Mouse (Mus musculus) stomach, embryonic 14.5 days (tissue): ENCODE data around the gene Dlx2. TPM values are rescaled to one million over a fixed set of nuclear protein-coding genes. Genes with fewer than 3 reads are reported as not detected.
A peak's percentile ranks its signal among the peaks of the same experiment; 100 is the strongest.

ENCODE experiments used
- ATAC-seq: fragments of 200-750 bp; cut with Nextera tagmentation; 2 replicates; pipeline ENCODE4 v1.8.0; 2017; ENCODE audit warnings: low read depth, moderate TSS enrichment; ENCODE audit not compliant: insufficient number of reproducible peaks, insufficient read depth, low FRiP score
- H3K27ac ChIP-seq: fragments of 300-500 bp; sonication (generic); 2 replicates; pipeline ENCODE4 v1.5.1; 2014; ENCODE audit warnings: mild to moderate bottlenecking, low read length, moderate library complexity, mixed read lengths
- H3K27me3 ChIP-seq: fragments of 300-500 bp; sonication (generic); 2 replicates; pipeline ENCODE4 v1.6.1; 2014; ENCODE audit warnings: low read length, control low read depth, mixed read lengths; ENCODE audit not compliant: control insufficient read depth, insufficient read depth
- H3K36me3 ChIP-seq: fragments of 300-500 bp; sonication (generic); 2 replicates; pipeline ENCODE4 v1.6.1; 2014; ENCODE audit warnings: mild to moderate bottlenecking, control low read depth, low read length, moderate library complexity, mixed read lengths; ENCODE audit not compliant: control insufficient read depth, insufficient read depth
- H3K4me1 ChIP-seq: fragments of 300-500 bp; sonication (generic); 2 replicates; pipeline ENCODE4 v1.6.1; 2014; ENCODE audit warnings: low read length, control low read depth, mixed read lengths; ENCODE audit not compliant: control insufficient read depth, insufficient read depth
- H3K4me2 ChIP-seq: fragments of 300-500 bp; sonication (generic); replicated peaks from 2 replicates; pipeline ENCODE4 v1.6.1; 2014; ENCODE audit warnings: low read depth, low read length, control low read depth
- H3K4me3 ChIP-seq: fragments of 300-500 bp; sonication (generic); 2 replicates; pipeline ENCODE4 v1.5.1; 2014; ENCODE audit warnings: low read depth, low read length, control low read depth
- H3K9ac ChIP-seq: fragments of 300-500 bp; sonication (generic); replicated peaks from 2 replicates; pipeline ENCODE4 v1.6.1; 2014; ENCODE audit warnings: low read depth, mild to moderate bottlenecking, control low read depth, low read length, moderate library complexity, mixed read lengths
- H3K9me3 ChIP-seq: fragments of 300-500 bp; sonication (generic); 2 replicates; pipeline ENCODE4 v1.6.1; 2016; ENCODE audit warnings: low read depth, low read length, control low read depth; ENCODE audit not compliant: control insufficient read depth
- WGBS: fragments of 180-500 bp; shearing (Covaris S2); extraction: QIAGEN DNeasy Blood & Tissue Kit; methylation state at CpG from one replicate; pipeline ENCODE4 v1.1.7; 2014; 5-methylcytosine and 5-hydroxymethylcytosine counted together
- polyA plus RNA-seq: library from polyadenylated mRNA; unstranded; fragments of >200 nt; fragmentation: Nextera tagmentation; extraction: Ambion mirVana; gene quantifications from 2 replicates; pipeline ENCODE4 v1.2.1, GENCODE M21; 2014

Dlx2 gene
- polyA plus RNA-seq, 1 experiment from 2014 or later: 6.4 TPM

DNA sequence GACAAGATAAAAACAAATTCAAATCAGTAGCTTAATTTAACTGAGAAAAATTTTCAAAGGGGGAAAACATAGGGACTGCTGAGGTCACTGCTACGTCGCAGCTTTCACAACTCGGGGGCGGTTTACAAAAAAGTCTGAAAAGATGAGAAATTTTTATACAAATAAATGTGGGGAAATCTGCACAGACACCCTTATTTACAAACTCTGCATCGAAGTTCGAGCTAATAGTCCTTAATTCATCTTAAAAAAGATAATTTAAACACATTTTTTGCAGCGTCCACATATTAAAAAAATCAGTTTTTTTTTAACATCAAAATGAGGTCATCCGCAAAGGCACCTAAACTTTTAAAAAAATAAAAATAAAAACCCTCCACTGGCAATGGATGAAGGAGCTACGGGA lies 3.0 kb downstream of the Dlx2 start:
- Histone ChIP-seq H3K9ac (no peak overlapping the region), H3K4me3 (peak overlapping the region; percentile 34; the same call in 1 of the 2 replicates), H3K4me1 (peaks cover 14% of the 10 kb centered on the region), H3K9me3 (no peaks in the 10 kb centered on the region), H3K4me2 (no peak overlapping the region), H3K27me3 (peaks cover 66% of the 10 kb centered on the region), H3K27ac (no peak overlapping the region), H3K36me3 (no peaks in the 10 kb centered on the region)
- ATAC-seq: no peak
- 2% methylated on average over 9 of the region's 9 CpGs for WGBS

DNA sequence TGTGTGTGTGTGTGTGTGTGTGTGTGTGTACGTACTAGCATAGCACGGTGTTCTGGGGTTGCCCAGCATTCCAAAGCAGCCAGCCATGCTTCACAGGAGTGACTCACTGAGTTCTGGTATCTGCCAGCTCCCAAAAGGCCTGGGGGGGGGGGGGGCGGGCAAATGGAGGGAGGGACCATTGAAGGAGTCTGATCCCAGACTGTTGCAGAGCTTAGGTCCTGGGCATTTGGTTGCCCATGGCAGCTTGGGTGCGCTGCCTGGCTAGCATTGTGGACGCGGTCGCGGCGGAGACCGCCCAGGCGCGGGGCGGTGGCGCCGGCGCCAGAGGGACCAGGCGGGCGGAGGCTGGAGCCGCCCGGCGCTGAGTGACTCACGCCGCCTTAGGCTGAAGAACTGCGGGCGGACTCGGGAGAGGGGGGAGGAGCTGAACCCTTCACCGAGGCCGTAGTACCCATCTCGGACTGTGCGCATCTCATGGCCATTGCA lies 3.7 kb downstream of the Dlx2 start:
- peak overlapping the region; percentile 34; the same call in 1 of the 2 replicates for H3K4me3 ChIP-seq
- under 1% methylated on average over 30 of the region's 30 CpGs for WGBS
- peaks cover 68% of the 10 kb centered on the region for H3K27me3 ChIP-seq
- ATAC-seq: peak; percentile 23; the same call in 1 of the 2 replicates
- H3K4me1 ChIP-seq: peaks cover 14% of the 10 kb centered on the region
- no peak overlapping the region for H3K27ac ChIP-seq
- no peaks in the 10 kb centered on the region for H3K36me3 ChIP-seq
- H3K4me2 ChIP-seq: 0 out of 2 replicates have a peak overlapping the region, but pooled peaks have one; percentile 5
- H3K9me3 ChIP-seq: no peaks in the 10 kb centered on the region
- no peak overlapping the region for H3K9ac ChIP-seq

DNA sequence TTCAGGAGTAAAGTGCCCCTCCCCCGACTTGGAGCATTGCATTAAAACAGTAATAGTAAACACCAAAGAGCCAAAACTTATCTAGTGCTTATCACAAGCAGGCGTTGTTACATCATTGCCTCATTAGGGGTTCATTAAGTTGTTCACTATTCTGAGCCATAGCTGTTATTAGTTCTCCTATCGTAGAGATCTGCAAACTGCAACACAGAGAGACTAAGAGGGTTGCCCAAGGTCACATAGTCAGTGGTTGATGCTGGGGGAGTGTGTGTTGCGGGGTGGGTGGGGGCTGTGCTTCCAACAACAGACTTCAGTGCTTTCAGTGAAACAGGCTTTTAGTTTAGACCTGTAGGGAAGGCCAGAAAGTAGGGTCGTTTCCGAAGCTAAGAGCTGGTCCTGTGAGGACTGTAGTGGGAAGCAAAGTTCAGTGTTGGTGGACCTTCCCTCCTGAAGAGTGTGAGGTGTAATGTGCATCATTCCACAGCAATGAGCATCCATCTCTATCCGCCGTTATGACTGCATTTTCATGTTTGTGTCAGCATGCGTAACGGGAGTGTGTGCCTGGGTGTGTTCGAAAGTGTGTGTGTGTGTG lies 4.2 kb downstream of the Dlx2 start:
- Histone ChIP-seq H3K4me3 (no peak overlapping the region; the same call in 1 of the 2 replicates), H3K4me2 (no peak overlapping the region), H3K9ac (no peak overlapping the region), H3K4me1 (peaks cover 14% of the 10 kb centered on the region), H3K9me3 (no peaks in the 10 kb centered on the region), H3K27ac (no peak overlapping the region), H3K27me3 (peaks cover 70% of the 10 kb centered on the region), H3K36me3 (no peaks in the 10 kb centered on the region)
- no peak for ATAC-seq
- WGBS: 4% methylated on average over 11 of the region's 11 CpGs

DNA sequence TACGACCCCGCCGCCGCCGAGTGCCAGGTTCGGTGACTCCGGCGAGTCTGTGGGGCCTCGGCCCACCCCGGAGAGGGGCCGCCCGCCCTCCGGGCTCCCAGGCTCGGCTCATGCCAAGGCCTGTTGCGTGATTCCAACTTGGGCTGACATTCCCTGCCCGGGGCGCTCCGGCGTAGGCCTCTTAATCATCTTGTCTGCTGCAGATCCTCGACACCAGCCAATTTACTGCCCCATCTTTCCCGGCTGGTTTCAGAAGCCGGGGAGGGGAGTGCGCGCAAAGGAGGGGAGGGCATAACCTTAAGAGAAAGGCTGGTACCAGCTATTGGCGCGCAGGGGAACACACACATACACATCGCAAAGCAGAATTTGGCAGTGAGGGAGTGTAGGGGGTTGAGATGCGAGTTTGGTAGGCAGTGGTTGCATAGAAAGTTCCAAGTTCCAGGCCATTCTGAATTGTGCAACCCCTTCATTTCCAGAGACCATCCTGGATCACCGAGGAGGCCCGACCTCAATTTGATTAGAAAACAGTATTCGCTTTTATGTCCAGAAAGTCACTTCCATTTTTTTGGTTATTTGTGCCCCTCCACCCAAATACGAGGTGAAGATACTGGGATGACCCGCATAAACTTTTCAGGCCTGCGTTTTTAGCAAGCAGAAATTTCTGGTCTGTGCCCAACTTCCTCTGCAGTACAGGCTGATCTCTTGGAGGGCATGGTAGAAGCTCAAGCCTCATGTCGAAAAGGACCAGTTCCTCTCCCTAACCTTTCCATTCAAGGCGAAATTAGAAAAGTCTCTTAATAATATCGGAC lies 4.9 kb downstream of the Dlx2 start:
- H3K27me3 ChIP-seq: peaks cover 69% of the 10 kb centered on the region
- WGBS: 2% methylated on average over 37 of the region's 37 CpGs

DNA sequence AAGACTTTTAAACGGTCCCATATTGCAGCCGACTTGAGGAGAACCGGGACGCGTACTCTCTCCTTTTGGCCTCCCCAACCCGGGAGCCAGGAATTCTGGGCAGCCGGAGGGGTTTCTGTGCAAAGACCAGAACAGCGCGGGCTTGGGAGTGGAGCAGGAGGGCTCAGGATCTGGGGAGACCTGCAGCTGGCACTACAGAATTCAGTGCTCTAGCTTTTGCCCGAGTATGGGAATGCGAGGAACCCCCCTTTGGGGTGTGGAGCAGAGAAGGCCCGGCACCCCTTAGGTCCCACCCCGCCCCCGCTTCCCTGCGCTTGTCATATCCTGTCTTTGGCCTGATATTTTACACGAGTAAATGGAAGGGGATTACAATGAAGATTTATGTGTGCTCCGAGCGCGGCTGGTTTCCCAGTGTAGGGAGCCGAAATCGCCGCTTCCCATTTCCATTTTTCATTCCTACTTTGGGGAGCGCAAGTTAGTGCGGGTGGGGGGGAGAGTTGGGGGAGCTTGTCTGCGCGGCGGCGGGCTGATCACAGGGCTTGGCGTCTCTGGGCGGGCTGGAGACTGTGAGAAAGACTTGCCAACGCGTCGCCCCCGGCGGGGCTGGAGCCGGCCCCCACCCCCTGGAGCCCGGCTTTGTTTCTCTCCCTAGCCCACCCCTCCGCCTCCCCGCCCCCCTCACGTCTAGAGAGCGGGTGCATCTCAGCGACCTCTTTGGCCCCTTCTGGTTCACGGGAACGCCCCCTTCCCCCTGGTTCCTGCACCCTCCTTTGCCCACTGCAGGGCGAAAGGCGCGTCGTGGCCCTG lies 5.7 kb downstream of the Dlx2 start:
- no peak for ATAC-seq
- peak overlapping the region; percentile 1; the same call in 1 of the 2 replicates for H3K27ac ChIP-seq
- peak overlapping the region; percentile 8; the same call in 1 of the 2 replicates for H3K4me2 ChIP-seq
- whole genome bisulfite sequencing: under 1% methylated on average over 47 of the region's 48 CpGs
- H3K27me3 ChIP-seq: peaks cover 67% of the 10 kb centered on the region
- H3K9ac ChIP-seq: no peak overlapping the region
- H3K9me3 ChIP-seq: no peaks in the 10 kb centered on the region
- H3K36me3 ChIP-seq: no peaks in the 10 kb centered on the region
- H3K4me1 ChIP-seq: peaks cover 6% of the 10 kb centered on the region
- 0 out of 2 replicates have a peak overlapping the region, but pooled peaks have one; percentile 12 for H3K4me3 ChIP-seq

More for the DNA sequence above, 4.9 kb downstream of the Dlx2 start:
- Histone ChIP-seq H3K9me3 (no peaks in the 10 kb centered on the region), H3K4me3 (0 out of 2 replicates have a peak overlapping the region, but pooled peaks have one; percentile 12), H3K4me1 (peaks cover 14% of the 10 kb centered on the region), H3K27ac (peak overlapping the region; percentile 1; the same call in 1 of the 2 replicates), H3K4me2 (peak overlapping the region; percentile 8; the same call in 1 of the 2 replicates), H3K36me3 (no peaks in the 10 kb centered on the region), H3K9ac (no peak overlapping the region)
- ATAC-seq: no peak

DNA sequence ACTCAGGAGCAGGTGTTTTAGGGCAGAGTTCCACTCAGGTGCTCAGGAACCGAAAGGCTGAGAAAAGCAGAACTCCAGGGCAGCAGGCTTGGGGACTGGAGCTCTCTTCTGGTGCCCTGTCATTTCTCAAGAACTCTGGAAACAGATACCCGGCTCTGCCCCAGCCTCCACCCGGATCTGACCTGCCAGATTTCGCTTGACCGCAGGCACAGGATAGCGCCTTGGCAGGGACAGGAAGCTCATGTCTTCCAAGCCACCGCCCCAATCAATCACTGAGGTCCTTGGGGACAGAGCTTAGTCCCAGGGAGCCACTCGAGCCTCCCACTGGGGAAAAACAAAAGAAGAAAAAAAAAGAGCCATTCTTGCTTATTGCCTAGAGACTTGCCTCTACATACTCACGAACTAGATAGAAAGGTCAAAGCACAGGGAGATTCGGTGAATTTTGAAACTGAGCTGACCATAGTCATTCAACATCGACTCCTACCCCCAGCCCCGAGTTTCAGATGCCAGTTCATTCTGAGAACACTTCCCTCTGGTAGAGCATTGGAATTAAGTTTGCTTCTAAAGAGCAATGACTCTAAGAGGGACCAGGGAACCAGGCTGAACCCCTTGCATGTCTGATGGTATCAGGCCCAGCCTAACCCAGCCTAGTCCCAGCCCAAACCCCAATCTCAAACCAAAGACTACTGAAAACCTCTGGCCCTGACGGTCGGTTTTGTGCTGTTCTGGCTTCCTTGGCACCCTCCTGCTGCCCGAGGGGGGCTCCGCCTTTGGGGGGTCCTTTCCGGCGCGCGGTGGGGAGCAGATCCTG lies 12.1 kb downstream of the Dlx2 start:
- no peak for ATAC-seq
- Histone ChIP-seq H3K27me3 (peaks cover 73% of the 10 kb centered on the region), H3K4me3 (no peak overlapping the region), H3K27ac (no peak overlapping the region; the same call in 1 of the 2 replicates), H3K4me2 (peak overlapping the region; percentile 5; the same call in 1 of the 2 replicates), H3K9me3 (no peaks in the 10 kb centered on the region), H3K9ac (no peak overlapping the region), H3K36me3 (no peaks in the 10 kb centered on the region), H3K4me1 (no peaks in the 10 kb centered on the region; the same call in 1 of the 2 replicates)
- 2% methylated on average over 20 of the region's 20 CpGs for WGBS

DNA sequence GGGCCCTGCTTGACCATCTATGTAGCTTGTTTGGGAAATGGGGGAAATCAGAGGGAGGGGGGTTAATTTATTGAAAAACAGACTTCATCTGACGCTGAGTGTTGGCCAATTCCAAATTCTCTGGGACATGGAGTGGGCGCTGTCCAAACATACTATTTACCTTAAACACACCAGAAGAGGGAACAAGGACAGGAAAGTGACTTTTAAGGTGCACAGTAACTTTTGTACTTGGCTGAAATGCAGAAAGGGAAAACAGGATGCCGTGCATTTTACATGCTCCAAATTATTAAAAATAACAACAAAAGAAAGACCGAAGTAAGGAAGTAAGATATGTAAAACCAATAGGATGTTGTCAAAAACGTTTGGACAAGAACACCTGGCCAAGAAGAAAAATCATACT lies 13.5 kb downstream of the Dlx2 start:
- H3K27ac ChIP-seq: no peak overlapping the region
- no peaks in the 10 kb centered on the region for H3K9me3 ChIP-seq
- H3K4me3 ChIP-seq: 0 out of 2 replicates have a peak overlapping the region, but pooled peaks have one; percentile 8
- H3K4me2 ChIP-seq: no peak overlapping the region; the same call in 1 of the 2 replicates
- no peak overlapping the region for H3K9ac ChIP-seq
- H3K4me1 ChIP-seq: peaks cover 4% of the 10 kb centered on the region; the same call in 1 of the 2 replicates
- ATAC-seq: no peak
- H3K36me3 ChIP-seq: no peaks in the 10 kb centered on the region
- WGBS: 10% methylated on average over 5 of the region's 5 CpGs
- peaks cover 73% of the 10 kb centered on the region for H3K27me3 ChIP-seq
